Mouse (Mus musculus): Measurements from ENCODE around the gene Frs2.
A peak's percentile ranks its signal among the peaks of the same experiment; 100 is the strongest.

Gene Frs2

DNA sequence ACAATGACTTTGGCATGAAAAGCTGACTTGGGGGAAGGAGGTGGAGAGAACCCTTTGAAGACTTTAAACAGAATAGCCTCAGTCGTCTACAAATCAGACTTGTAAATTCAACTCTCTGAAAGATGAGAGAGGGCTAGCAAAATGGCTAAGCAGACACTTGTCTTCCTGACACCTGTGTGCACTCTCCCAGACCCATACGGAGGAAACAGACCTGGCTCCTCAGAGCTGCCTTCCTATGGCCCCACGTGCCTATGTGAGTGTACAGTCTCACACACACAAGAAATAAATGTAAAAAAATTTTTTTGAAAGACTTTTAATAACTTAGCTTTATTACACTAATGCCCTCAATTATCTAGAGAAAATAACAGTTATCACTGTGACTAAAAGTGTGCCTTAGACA lies 41.6 kb downstream of the Frs2 start:
- DNase-seq (ENCODE audit: extremely low read depth, insufficient read length, low spot score) = no peak

DNA sequence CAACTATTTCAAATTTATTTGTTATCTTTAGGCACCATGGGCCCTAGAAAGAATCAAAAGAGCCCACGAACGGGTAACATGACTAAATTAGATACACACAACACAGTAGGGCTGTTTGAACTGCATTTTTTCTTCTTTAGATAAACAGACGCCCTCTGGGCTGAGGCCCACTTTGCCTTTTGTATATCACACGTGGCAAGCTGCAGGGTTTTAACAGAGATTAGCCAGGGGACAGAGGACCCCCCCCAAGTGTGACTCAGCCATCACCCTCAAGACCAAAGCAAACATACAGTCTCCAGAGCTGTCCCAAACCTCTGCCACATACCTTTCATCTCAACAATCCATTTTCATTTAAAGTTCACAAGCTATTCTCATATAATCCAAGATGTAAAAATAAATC lies 42.1 kb downstream of the Frs2 start:
- no peak for DNase-seq (ENCODE audit: extremely low read depth, insufficient read length, low spot score)

DNA sequence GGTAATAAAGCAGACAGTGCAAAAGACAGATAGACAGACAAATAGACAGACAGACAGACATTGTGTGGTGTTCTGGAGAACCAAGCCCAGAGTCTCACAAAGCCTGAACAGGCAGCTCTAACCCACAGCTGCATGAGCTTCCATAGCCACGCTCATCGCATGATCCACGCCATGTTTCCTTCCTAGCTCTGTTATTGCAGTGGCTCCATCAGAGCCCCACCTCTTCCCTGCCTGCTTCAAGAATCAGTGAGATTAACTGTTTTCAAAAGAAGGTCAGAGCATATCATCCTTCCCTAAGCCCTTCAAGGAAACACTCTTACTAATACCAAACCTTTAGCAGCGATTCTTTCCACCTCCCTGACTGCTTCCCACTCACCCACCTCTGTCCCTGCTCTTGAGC lies 43.3 kb downstream of the Frs2 start:
- no peak for DNase-seq (ENCODE audit: extremely low read depth, insufficient read length, low spot score)

DNA sequence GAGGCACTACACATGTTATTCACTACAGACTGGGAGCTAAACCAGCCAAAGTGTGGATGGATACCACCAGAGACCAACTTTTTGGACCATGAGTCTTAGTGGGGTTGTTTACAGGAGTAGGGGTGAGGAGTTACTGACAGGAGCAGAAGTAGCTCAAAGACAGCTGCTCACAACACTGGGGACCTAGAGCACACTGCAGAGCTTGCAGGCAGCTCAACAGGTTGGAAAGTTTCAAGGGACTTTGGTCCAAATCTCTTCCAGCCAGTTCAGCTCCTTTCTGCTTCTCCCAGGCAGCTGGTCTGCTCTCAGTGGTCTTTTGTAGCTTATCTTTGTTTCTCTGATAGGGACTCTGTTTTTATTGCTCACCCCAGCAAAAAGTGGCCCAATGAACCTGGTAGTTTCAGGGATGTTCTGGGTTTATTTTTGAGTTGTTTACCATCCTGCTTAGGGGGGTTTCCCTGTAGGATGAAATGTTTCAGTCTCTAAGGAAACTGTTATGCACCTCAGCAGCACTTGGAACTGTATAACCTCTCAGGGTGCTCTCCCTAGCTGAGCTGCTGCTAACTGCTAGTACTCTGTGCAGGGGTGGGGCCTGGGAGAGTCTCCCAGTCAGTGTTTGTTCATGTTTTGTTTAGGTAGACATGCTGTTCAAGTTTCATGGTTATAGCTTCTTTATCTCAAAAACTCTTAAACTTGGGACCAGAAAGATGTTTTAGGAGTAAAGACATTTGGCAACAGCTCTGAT lies 44.3 kb downstream of the Frs2 start:
- no peak for DNase-seq (ENCODE audit: extremely low read depth, insufficient read length, low spot score)

DNA sequence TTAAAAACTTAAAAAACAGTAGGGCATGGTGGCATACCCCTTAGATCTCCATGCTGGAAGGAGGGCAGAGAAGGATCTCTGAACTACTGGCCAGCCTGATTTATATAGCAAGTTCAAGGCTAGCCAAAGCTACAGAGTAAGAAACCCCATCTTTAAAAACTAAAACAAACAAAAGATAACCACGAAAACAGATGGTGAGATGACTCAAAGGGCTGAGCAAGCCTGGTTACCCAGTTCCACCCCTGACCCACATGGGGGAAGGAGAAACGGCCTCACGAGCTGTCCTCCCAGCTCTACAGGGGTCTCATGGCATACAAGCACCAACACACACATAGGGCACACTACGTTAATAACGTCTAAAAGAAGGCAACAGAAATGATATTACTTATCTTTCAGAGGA lies 48.2 kb downstream of the Frs2 start:
- no peak for DNase-seq (ENCODE audit: extremely low read depth, insufficient read length, low spot score)

DNA sequence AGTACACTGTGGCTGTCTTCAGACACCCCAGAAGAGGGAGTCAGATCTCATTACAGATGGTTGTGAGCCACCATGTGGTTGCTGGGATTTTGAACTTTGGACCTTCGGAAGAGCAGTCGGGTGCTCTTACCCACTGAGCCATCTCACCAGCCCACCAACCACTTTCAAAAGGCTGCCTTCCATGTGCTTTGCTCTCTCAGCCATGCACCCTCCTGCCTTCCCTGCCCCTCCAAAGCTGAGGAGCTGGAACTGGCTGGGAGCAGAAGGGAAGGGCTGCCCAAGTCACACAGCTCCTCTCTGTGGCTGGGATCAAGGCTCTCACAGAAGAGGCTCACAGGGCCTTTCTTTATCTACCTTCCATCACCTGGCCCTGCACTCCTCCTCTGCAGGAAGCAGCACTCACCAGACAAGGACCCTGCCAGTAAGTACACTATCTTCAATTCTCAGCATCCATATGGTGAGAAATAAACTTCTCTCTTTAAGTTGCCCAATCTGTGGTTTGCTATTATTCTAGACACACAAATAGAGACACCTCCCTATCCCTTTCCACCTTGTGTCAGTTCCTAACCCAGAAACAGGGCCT lies 51.1 kb downstream of the Frs2 start:
- no peak for DNase-seq (ENCODE audit: extremely low read depth, insufficient read length, low spot score)

DNA sequence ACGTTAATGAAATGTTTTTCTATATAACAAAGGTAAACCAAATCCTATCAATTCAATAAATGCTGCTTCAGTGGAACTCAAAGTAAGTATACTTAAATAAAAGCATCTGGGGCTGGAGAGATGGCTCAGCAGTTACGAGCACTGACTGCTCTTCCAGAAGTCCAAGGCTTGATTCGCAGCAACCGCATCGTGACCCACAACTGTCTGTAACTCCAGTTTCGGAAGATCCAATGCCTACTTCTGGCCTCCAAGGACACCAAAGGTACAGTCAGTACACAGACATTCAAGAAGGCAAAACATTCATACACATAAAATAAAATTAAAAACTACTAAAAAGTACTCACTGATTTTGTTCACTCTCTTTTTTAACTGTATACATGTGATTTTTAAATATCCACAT lies 52.2 kb downstream of the Frs2 start:
- DNase-seq (ENCODE audit: extremely low read depth, insufficient read length, low spot score) = no peak

DNA sequence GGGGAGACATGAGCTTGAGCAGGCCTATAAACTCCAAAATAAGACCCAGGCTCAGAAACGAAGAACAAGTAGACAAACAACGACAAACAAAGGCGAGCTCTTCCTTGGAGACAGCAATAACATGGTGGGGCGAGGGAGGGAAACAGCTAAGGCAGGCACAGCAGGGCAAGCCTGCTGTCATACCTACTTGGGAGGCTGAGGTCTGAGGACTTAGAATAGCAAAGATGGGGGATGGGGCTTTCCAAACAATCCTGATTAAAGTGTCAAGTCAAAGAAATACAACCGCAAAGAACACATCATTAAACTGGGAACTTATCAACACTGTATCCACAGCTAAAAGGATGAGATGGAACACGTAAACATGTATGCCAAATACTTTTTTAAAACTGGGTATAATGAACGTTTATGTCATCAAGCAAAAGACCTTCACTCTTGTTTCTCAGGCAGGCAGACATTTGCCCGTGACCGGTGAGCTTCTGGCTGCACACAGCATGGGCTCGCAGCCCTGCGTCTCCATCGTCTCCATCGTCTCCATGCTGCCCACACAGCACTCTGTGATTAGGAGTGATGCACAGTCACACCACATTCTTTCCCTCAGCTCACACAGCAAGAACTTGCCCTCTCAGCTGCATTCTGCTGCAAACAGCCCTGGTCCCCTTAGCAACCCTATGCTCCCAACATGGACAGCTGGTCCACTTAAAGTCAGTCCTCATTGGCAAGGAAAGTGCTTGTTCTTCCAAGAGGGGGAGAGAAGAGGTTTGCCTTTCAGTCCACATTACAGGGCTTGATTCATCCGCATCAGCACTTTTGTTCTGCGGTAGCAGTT lies 53.6 kb downstream of the Frs2 start:
- DNase-seq (ENCODE audit: extremely low read depth, insufficient read length, low spot score) = no peak

DNA sequence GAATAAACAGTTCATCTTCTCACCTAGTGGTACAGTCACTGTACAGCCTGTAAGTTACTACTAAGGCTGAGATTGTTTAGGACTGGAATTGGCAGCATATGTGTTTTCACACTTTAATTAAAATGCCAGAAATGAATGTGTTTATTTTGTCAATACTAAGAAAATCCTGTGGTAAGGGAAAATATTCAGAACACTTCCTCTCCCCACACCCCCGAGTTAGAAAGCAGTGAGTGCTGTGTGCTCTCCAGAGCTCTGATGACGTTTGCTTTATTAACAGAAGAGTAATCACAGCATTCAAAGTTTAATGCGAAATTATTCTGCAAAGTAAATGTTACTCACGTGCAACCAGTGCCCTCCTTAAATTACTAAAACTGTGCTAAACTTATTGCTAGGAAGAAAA lies 58.7 kb downstream of the Frs2 start:
- no peak for DNase-seq (ENCODE audit: extremely low read depth, insufficient read length, low spot score)

DNA sequence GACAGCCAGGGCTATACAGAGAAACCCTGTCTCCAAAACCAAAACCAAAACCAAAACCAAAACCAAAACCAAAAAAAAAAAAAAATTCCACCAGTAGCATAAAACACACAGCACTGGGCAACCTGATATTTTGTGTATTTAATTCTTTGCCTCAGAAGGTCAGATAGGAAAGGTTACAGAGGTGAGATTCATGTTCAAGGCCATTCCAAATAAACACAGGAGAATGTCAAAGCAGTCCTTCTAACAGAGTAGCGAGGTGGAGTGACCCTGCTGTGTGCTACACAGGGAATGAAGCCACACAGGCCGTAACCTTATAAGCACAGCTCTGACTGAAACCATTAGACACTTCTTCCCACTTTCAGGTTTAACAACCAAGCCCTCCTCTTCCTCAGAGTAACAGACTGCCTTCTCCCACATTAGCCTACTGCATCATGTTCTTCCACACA lies 66.4 kb downstream of the Frs2 start:
- DNase-seq (ENCODE audit: extremely low read depth, insufficient read length, low spot score) = no peak

DNA sequence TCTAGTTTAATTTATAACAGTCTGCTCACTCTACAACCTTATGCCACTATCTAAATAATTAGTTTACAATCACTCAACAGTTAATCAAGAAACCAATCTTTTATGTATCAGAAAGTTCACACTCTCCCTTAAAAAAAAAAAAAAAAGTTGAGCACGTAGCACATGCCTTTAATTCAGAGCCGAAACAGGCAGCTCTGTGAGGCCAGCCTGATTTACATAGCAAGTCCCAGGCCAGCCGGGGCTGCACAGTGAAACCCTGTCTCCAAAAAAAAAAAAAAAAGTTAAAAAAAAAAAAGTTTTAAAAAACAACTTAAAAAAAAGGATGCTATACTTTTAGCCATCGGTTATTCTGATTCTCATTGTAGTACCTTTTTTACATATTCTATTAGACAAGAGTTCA lies 67.0 kb downstream of the Frs2 start:
- no peak for DNase-seq (ENCODE audit: extremely low read depth, insufficient read length, low spot score)

DNA sequence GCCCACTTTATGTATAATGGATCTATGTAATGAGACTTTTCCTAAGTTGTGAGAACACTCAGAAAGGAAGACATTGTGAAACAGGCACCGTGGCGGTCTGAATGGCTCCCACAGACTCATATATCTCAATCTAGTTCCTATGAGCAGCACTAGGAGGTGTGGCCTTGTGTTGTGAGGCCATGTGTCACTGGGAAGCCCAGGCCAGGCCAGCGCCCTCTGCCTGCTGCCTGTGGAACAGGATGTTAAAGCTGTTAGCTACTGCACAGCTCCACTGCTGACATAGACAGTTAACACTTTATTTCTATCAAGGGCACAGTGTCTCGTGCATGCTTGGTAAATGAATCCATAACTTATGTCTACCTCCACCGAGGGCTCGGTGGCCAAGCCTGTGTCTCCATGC lies 70.0 kb downstream of the Frs2 start:
- DNase-seq (ENCODE audit: extremely low read depth, insufficient read length, low spot score) = no peak

DNA sequence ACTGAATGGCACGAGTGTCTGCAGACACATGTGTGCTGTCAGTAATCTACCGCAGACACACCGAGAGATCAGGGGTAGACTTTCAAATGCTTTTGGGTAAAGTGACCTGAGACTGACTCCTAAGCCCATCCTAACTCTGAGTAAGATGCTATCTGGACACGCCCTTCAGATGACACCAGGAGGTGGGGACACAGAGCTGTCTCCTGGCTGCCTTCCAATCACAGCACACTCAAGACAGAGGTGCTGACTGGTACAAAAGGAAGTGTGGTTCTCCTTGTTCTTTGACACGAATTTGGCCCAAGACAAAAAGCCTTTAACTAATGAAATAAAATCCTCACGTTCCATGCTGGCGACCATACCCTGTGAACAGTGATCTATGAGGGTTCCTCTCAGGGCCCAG lies 75.2 kb downstream of the Frs2 start:
- no peak for DNase-seq (ENCODE audit: extremely low read depth, insufficient read length, low spot score)

DNA sequence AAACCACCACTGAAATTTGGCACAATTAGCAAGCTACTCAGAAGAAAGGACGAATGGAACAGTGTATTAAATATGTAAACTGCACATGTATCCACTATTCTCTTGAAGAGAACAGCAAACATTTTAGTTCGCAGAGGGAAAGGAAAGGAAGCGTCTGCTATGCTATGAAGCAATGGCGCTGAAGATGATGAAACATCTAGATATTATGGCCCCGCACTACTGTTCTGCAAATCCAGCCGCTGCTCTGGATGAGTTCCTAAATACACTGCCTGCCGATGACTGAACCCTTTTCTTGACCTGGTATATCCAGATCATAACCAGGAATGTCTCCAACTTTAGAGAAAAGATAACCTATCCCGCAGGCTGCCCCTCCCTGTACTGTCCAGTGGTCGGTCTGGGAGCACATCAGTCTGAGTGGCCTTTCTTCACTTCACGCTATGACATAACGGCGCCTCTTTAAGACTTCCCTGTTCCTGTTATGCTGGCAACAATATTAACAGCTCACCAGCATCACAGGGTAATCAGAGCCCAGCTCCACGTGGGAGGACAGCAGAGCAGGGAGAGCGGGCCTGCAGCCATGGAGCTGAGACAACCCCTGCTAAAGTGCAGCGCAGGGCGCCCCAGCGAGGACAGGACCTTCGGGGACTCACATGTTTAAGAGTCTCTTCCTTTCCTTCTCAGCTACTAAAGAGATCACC lies 76.0 kb downstream of the Frs2 start:
- no peak for DNase-seq (ENCODE audit: extremely low read depth, insufficient read length, low spot score)

DNA sequence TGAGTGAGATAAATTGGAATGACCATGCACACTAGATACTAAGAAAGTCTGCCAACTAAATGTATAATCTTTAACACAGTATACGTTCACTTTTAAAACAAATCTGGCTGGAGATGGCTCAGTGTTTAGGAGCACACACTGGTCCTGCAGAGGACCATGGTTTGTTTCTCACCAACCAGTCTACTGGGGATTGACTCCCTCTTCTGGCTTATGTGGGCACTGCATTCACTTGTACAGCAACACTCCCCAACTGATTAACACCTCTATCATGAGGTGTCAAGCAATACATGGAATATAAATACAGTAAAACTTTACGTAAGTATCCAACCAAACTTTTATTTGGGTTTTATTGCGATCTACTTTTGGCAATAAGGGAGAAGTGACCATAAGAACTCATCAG lies 79.2 kb downstream of the Frs2 start:
- no peak for DNase-seq (ENCODE audit: extremely low read depth, insufficient read length, low spot score)

DNA sequence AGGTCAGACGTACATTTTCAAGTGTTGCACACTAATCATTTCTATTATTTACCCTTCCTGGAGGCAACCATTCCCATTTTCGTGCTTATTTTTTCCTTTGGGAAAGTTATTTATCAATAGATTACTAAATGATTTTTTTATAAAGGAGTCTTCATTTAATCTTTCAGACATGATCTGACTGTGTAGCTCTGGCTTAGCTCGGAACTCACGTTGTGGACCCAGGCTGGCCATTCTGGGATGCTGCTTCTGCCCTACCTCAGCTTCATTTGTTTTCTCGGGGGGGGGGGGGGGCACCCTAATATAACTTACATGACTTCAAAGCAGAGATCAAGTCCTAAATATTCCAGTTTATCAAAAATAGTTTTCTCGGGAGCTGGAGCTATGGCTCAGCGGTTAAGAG lies 84.3 kb downstream of the Frs2 start:
- no peak for DNase-seq (ENCODE audit: extremely low read depth, insufficient read length, low spot score)

DNA sequence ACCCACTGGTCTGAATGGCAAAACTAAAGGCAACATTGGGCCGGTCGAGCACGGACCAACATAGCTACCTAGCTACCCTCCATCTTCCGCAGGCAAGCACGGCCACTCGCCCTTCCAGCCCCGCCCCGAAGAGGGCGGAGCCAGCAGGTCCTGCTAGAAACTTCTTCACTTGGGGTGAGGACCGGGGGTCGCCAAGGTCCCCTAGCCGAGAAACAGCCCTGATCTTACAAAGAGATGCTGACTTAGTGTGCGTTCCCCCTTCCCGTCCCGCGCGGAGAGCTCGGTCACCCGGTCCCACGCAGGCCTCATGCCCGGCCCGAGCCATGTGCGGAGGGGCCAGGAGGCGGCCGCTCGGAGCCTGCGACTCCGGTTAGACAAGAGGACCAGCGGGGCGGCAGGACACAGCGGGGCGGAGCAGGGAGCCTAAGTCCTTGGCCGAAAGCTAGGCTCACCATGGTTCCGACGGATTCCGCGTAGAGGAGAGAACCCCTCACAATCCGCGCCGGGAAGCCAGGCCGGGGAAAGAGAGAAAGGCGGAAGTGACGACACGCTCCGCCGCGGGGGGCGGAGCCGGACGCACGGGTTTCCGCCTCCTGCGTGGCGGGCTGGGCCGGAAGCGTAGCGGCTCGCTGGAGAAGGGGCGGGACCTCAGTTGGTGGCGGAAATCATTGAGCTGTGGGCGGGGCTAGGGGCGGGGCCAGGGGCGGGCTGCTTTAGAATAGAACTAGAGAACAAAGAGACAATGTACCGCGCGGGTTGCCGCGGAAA lies 84.9 kb downstream of the Frs2 start, which contains the start of gene Cct2:
Cct2 (minus strand) TSS at position 561 of the 768 bp plus-strand sequence.
- DNase-seq (ENCODE audit: extremely low read depth, insufficient read length, low spot score) = peak; percentile 98

DNA sequence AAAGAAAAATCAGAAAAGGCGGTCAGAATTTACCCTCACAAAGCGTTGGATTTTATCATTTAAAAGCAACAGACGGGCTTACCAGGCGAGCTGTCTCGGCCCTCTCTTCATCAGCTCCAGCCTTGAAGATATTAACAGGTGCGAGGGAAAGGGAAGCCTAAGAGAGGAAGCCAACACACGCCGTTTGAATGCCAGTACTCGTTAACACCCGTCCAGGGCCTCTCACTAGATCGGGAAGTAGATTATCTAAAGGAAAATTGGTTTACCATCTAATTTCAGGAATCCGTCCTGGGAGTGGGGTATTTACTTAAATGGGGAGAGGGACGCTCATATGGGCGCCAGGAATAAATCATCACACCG lies 85.5 kb downstream of the Frs2 start:
- DNase-seq (ENCODE audit: extremely low read depth, insufficient read length, low spot score) = no peak

DNA sequence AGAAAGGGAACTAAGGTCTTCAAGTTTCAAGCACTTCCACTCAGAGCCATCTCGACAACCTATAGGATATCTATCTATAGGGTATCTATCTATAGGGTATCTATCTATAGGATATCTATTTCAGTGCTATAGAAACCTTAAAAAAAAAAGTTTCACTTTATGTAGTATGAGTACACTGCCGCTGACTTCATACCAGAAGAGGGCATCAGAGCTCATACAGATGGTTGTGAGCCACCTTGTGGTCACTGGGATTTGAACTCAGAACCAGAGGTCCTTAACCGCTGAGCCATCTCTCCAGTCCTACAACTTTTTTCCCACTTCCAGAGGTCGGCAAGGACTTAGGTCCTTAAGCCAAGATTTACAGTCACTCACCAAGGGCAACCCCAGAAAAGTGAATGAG lies 92.7 kb downstream of the Frs2 start:
- no peak for DNase-seq (ENCODE audit: extremely low read depth, insufficient read length, low spot score)

DNA sequence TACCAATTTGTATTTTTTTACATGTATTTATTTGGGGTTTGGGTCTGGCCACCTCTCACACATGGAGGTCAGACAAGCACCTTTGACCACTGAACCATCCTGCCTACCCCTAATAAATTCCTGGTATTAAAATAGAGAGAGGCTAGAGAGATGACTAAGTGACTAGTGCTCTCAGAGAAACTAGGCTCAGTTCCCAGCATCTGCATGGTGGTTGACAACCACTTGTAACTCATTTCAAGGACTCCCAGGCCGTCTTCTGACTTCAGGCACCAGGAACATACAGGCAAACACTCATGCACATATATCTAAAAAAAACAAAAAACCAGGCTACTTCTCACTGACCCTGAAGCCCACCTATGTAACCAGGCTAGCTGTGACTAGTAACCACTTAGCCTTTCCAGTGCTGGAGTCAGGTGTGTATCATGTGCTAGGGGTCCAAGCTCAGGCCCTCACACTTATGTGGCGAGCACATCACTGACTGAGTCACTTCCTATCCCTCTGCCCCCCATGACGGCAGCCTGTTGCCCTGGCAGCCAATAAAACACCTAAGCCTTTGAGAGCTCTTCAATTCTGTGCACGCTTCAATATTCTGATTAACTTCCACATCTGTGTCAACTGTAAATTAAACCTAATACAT lies 98.3 kb downstream of the Frs2 start:
- no peak for DNase-seq (ENCODE audit: extremely low read depth, insufficient read length, low spot score)

Data from 3134 (cell line).